Mouse (Mus musculus) liver, embryonic 14 days (tissue): Measurements from ENCODE around the gene Papss1. TPM values are rescaled to one million over a fixed set of nuclear protein-coding genes. Genes with fewer than 3 reads are reported as not detected.

ENCODE experiments used
- polyA plus RNA-seq: library from polyadenylated mRNA; depleted of rRNA; stranded (reverse); fragments of >200 nt; gene quantifications from 2 replicates; pipeline ENCODE4 v1.2.3, GENCODE M21; 2012; rRNA removed

The Papss1 gene
- polyA plus RNA-seq, result 6.3 and 6.6 TPM in 2 replicates

GRCm38 (mm10) chr3:131564430-131565256 is at the start of gene Papss1:
Gene Papss1, plus strand, starts transcription at chr3:131564768.

Other genes starting within 250 kb of the Papss1 start
- 1.4 and 2.4 TPM in 2 replicates for gene Sgms2, start 73.4 kb upstream of the Papss1 start, polyA plus RNA-seq